Mouse (Mus musculus) intestine, postnatal 0 days (tissue): ENCODE data around the gene Abl2. TPM values are rescaled to one million over a fixed set of nuclear protein-coding genes. Genes with fewer than 3 reads are reported as not detected.

Experiments
- ATAC-seq: fragments of 200-750 bp; cut with Nextera tagmentation; 2 replicates; pipeline ENCODE4 v1.8.0; 2017; ENCODE audit warnings: mild to moderate bottlenecking, moderate TSS enrichment, moderate library complexity
- H3K27ac ChIP-seq: fragments of 300-500 bp; sonication (generic); 2 replicates; pipeline ENCODE4 v1.5.1; 2014; ENCODE audit warnings: mild to moderate bottlenecking, low read depth, low read length, moderate library complexity
- H3K27me3 ChIP-seq: fragments of 300-500 bp; sonication (generic); replicated peaks from 2 replicates; pipeline ENCODE4 v1.6.1; 2014; ENCODE audit warnings: low read length, mixed read lengths; ENCODE audit not compliant: control insufficient read depth, insufficient read depth
- H3K36me3 ChIP-seq: fragments of 300-500 bp; sonication (generic); 2 replicates; pipeline ENCODE4 v1.6.1; 2014; ENCODE audit warnings: mild to moderate bottlenecking, moderate library complexity; ENCODE audit not compliant: control insufficient read depth, insufficient read depth
- H3K4me1 ChIP-seq: fragments of 300-500 bp; sonication (generic); replicated peaks from 2 replicates; pipeline ENCODE4 v1.6.1; 2014; ENCODE audit warnings: antibody characterized with exemption, low read length, mixed read lengths; ENCODE audit not compliant: control insufficient read depth, insufficient read depth
- H3K4me2 ChIP-seq: fragments of 300-500 bp; sonication (generic); replicated peaks from 2 replicates; pipeline ENCODE4 v1.6.1; 2014; ENCODE audit warnings: low read depth, mild to moderate bottlenecking, moderate library complexity
- H3K4me3 ChIP-seq: fragments of 300-500 bp; sonication (generic); 2 replicates; pipeline ENCODE4 v1.5.1; 2014; ENCODE audit warnings: low read depth, low read length
- H3K9ac ChIP-seq: fragments of 300-500 bp; sonication (generic); 2 replicates; pipeline ENCODE4 v1.6.1; 2014; ENCODE audit warnings: mild to moderate bottlenecking, low read depth, low read length
- H3K9me3 ChIP-seq: fragments of 300-500 bp; sonication (generic); 2 replicates; pipeline ENCODE4 v1.6.1; 2016; ENCODE audit warnings: mixed run types; ENCODE audit not compliant: control insufficient read depth
- CTCF ChIP-seq: sonication (generic); IDR thresholded peaks from 2 replicates; pipeline ENCODE4 v1.5.1; 2016; ENCODE audit warnings: low read depth, mild to moderate bottlenecking, control low read depth, antibody characterized with exemption, moderate library complexity
- WGBS: fragments of 180-500 bp; shearing (Covaris S2); extraction: QIAGEN DNeasy Blood & Tissue Kit; methylation state at CpG from one replicate; pipeline ENCODE4 v1.1.7; 2014; 5-methylcytosine and 5-hydroxymethylcytosine counted together
- polyA plus RNA-seq: library from polyadenylated mRNA; unstranded; fragments of >200 nt; fragmentation: Nextera tagmentation; extraction: Ambion mirVana; gene quantifications from 2 replicates; pipeline ENCODE4 v1.2.1, GENCODE M21; 2015

Gene Abl2
- polyA plus RNA-seq, 1 experiment from 2014 or later: 1.6 TPM

DNA sequence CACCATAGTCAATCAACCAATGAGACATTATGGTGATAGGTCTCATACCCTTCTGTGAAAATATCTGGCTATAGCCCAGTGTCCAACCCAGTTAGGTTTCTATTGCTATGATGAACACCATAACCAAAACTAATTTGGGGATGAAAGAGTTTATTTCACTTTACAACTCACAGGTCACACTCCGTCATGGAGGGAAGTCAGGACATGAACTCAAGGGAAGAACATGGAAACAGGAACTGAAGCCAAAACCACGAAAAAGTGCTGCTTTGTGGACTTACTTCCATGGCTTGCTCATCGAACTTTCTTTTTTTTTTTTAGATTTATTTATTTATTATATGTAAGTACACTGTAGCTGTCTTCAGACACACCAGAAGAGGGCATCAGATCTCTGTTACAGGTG, 25.1 kb upstream of the Abl2 start:
- H3K27me3 ChIP-seq: no peaks in the 10 kb centered on the region
- no peaks in the 10 kb centered on the region for H3K36me3 ChIP-seq
- H3K27ac ChIP-seq: no peak overlapping the region
- H3K4me2 ChIP-seq: no peak overlapping the region
- ATAC-seq: no peak
- TF ChIP-seq CTCF: no peak
- H3K9ac ChIP-seq: no peak overlapping the region
- no peaks in the 10 kb centered on the region for H3K4me1 ChIP-seq
- H3K4me3 ChIP-seq: no peak overlapping the region
- no peaks in the 10 kb centered on the region for H3K9me3 ChIP-seq
- 80% methylated on average over 3 of the region's 3 CpGs for WGBS

DNA sequence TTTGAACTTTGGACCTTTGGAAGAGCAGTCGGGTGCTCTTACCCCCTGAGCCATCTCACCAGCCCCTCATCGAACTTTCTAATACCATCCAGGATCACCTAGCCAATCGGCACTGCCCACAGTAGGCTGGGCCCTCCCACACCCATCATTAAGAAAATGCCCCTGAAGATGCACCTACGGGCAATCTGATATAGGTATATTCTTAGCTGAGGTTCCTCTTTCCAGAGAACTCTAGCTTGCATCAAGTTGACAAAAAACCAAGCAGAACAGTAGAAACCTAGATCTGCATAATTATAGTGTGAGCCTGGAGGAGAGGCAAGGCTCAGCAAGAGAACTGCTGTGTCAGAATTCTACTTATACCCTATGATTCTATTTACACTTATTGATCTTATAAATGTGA, 24.7 kb upstream of the Abl2 start:
- H3K4me2 ChIP-seq: no peak overlapping the region
- no peak overlapping the region for H3K27ac ChIP-seq
- no peak overlapping the region for H3K4me3 ChIP-seq
- H3K4me1 ChIP-seq: no peaks in the 10 kb centered on the region
- ATAC-seq: no peak
- no peak overlapping the region for H3K9ac ChIP-seq
- TF ChIP-seq CTCF: no peak
- H3K36me3 ChIP-seq: no peaks in the 10 kb centered on the region
- WGBS: 83% methylated on average over 4 of the region's 4 CpGs
- H3K9me3 ChIP-seq: no peaks in the 10 kb centered on the region
- no peaks in the 10 kb centered on the region for H3K27me3 ChIP-seq

DNA sequence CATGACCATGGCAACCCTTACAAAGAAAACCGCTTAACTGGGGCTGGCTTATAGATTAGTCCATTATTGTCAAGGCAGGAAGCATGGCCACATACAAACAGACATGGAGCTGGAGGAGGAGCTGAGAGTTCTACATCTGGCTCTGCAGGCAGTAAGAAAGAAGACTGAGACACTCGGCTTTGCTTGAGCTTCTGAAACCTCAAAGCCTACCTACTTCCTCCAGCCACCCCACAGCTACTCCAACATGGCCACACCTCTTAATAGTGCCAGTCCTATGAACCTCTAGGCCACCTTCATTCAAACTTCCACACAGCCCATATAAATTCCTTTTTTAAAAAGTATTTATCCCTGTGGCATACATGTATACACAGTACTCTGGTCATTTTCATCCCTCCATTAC, 21.6 kb upstream of the Abl2 start:
- H3K27me3 ChIP-seq: no peaks in the 10 kb centered on the region
- TF ChIP-seq CTCF: no peak
- no peak overlapping the region for H3K4me2 ChIP-seq
- H3K27ac ChIP-seq: no peak overlapping the region
- no peak for ATAC-seq
- H3K9me3 ChIP-seq: no peaks in the 10 kb centered on the region
- 71% methylated on average over 2 of the region's 2 CpGs for WGBS
- no peaks in the 10 kb centered on the region for H3K36me3 ChIP-seq
- no peak overlapping the region for H3K9ac ChIP-seq
- no peak overlapping the region for H3K4me3 ChIP-seq
- H3K4me1 ChIP-seq: no peaks in the 10 kb centered on the region

DNA sequence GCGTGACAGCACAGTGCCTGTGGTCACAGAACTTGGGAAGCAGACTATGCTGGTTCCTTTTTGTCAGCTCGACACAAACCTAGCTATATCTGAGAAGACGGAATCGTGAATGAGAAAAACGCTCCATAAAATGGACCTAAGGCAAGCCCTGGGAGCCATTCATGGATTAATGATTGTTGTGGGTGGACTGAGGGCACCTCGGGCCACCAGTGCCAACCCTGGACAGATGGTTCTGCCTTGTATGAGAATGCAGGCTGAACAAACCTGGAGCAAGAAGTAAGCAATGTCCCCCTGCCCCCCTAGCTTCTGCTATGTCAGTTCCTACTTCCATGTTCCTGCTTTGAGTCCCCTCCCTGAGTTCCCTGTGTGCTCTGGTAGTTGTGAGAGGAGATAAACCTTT, 20.9 kb upstream of the Abl2 start:
- H3K9ac ChIP-seq: no peak overlapping the region
- H3K4me2 ChIP-seq: no peak overlapping the region
- H3K4me1 ChIP-seq: no peaks in the 10 kb centered on the region
- H3K9me3 ChIP-seq: no peaks in the 10 kb centered on the region
- TF ChIP-seq CTCF: no peak
- H3K4me3 ChIP-seq: no peak overlapping the region
- no peak for ATAC-seq
- no peaks in the 10 kb centered on the region for H3K36me3 ChIP-seq
- H3K27ac ChIP-seq: no peak overlapping the region
- WGBS: 88% methylated on average over 6 of the region's 6 CpGs
- H3K27me3 ChIP-seq: no peaks in the 10 kb centered on the region

DNA sequence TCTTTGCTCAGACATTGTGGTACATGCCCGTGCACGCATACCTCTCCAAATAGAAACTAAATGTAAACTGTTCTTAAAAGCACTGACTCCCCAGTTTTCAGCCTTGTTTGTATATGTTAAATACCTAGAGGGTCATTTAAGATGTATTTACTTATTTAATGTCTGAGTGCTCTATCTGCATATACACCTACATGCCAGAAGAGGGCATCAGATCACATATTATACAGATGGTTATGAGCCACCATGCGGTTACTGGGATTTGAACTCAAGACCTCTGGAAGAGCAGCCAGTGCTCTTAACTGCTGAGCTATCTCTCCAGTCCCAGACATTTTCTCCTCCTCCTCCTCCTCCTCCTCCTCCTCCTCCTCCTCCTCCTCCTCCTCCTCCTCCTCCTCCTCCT, 20.2 kb upstream of the Abl2 start:
- no peaks in the 10 kb centered on the region for H3K4me1 ChIP-seq
- H3K9ac ChIP-seq: no peak overlapping the region
- H3K4me3 ChIP-seq: no peak overlapping the region
- no peak overlapping the region for H3K27ac ChIP-seq
- no peak for ATAC-seq
- H3K27me3 ChIP-seq: no peaks in the 10 kb centered on the region
- H3K9me3 ChIP-seq: no peaks in the 10 kb centered on the region
- no peaks in the 10 kb centered on the region for H3K36me3 ChIP-seq
- WGBS: 74% methylated on average over 3 of the region's 3 CpGs
- H3K4me2 ChIP-seq: no peak overlapping the region
- peak; percentile 58 for TF ChIP-seq CTCF

DNA sequence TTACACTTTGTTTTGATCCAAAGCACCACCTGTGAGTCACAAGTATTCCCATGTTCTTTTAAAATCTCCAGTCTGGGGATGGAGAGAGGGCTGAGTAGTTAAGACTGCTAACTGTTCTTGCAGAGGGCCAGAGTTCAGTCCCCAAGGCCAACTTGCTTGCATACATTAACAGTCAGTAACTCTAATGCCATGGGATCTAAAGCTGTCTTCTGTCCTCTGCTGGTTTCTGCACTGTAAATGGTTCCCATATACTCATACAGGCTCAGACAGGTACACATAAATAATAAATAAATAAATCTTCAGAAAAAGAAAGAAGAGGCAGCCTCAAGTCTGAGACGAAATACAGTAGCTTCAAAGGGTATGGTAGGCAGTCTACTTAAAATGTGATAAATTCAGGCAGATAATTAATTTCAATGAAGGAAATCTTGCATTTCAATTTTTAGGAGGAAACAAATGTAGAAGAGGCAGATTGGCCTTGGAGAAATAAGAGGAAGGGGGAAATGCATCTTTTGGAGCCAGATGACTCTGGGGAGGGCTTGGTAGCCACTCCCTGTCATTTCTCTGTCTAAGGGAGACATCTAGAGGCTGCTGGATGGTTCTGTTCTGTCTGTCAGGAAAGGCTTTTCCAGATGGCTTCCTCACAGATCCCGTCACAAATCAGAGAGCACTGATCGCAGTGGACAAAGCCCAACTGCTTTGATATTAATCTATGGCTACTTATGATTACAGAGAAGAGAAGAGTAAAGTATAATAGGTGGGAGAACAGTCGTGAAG, 18.6 kb upstream of the Abl2 start:
- Histone ChIP-seq H3K4me3 (no peak overlapping the region), H3K9ac (no peak overlapping the region), H3K36me3 (no peaks in the 10 kb centered on the region), H3K4me1 (no peaks in the 10 kb centered on the region), H3K27me3 (no peaks in the 10 kb centered on the region), H3K4me2 (no peak overlapping the region), H3K9me3 (no peaks in the 10 kb centered on the region), H3K27ac (no peak overlapping the region)
- 43% methylated on average over 4 of the region's 4 CpGs for WGBS
- ATAC-seq: no peak
- peak; percentile 73 for TF ChIP-seq CTCF
